In the genomic region with DNA sequence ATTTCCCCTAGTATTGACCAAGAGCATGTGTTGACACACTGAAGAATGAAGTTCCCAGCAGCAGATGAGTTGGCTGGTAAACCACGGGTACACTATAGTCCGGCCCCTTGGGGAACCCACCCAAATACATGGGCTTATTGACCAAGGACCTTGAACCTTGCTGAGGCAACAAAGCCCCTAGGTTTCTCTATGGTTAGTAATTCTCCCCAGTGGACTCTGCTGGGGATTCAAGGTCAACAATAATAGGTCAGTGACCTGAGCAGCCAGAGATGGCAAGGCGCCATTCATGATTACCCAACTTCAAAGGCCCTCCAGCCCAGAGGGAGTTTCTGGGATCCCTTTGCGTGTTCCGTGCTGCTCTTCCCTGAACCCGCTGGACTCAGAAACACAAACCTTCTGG, we compare ENCODE assay signal across 17 mouse cellular contexts.
DNase-seq lines count a peak whose midpoint lies in the region; ATAC-seq and TF ChIP-seq lines count a peak whose summit lies in the region.
"Had no signal": no experiment of that assay in that cellular context is flagged by ENCODE, and none has a peak within 500 bp of the region (broad histone marks: within the 10 kb centered on the region; RNA-seq: fewer than 3 reads in every experiment).

No protein-coding gene starts in this region.

- H3K9me3 ChIP-seq in liver, embryonic 16.5 days (replicated peaks; ENCODE audit: control insufficient read depth, low read length) = no peaks in the 10 kb centered on the region
- H3K9me3 ChIP-seq: heart, embryonic 13.5 days; midbrain, embryonic 15.5 days had no signal

- DNase-seq in kidney, adult 2 months = peak; percentile 84
- no peak for DNase-seq in kidney, postnatal 4 days
- peak; percentile 72 to 75 for DNase-seq in adrenal gland, postnatal 36 days
- peak; percentile 73 to 78 for DNase-seq in kidney, postnatal 25 days
- DNase-seq in thymus, postnatal 25 days = no peak
- no peak for DNase-seq in left cerebral cortex, postnatal 4 days
- DNase-seq: cerebellum, postnatal 25 days; gastrocnemius, postnatal 14 days; layer of hippocampus, adult 9-11 months; lung, adult 2 months; right cerebral cortex, postnatal 25 days had no signal

- no peak overlapping the region for H3K27ac ChIP-seq in kidney, adult 2 months (ENCODE audit: insufficient read depth, low read depth, low read length)
- peak overlapping the region; percentile 78 for H3K27ac ChIP-seq in liver, embryonic 16.5 days (ENCODE audit: low read length)
- H3K27ac ChIP-seq: heart, embryonic 13.5 days; macrophage; midbrain, embryonic 15.5 days had no signal

- no peak overlapping the region for H3K9ac ChIP-seq in liver, embryonic 16.5 days (ENCODE audit: low read depth, low read length)
- H3K9ac ChIP-seq: heart, embryonic 13.5 days; midbrain, embryonic 15.5 days had no signal

- no peaks in the 10 kb centered on the region for H3K27me3 ChIP-seq in kidney, adult 2 months (replicated peaks; ENCODE audit: control insufficient read depth, insufficient read depth, low read length)
- H3K27me3 ChIP-seq in liver, embryonic 16.5 days (ENCODE audit: control insufficient read depth, insufficient read depth, low read depth, low read length) = no peaks in the 10 kb centered on the region
- H3K27me3 ChIP-seq: heart, embryonic 13.5 days; midbrain, embryonic 15.5 days; Patski had no signal

- intact Hi-C loops in left cerebral cortex, postnatal 4 days (cut with DNase I) = no loop called here

- H3K4me3 ChIP-seq in kidney, adult 2 months (ENCODE audit: insufficient read depth, low read depth, low read length) = no peak overlapping the region
- no peak overlapping the region for H3K4me3 ChIP-seq in liver, embryonic 16.5 days (ENCODE audit: low read depth, low read length)
- H3K4me3 ChIP-seq: heart, embryonic 13.5 days; midbrain, embryonic 15.5 days had no signal

- TF ChIP-seq CTCF in kidney, adult 2 months (conservative IDR thresholded peaks at IDR 0.05; ENCODE audit: insufficient read depth, insufficient read length, low read depth, low read length) = no peak

- no peak for TF ChIP-seq POLR2A in kidney, adult 2 months (IDR thresholded peaks at IDR 0.05; ENCODE audit: low read depth, low read length)

- peaks cover 28% of the 10 kb centered on the region for H3K4me1 ChIP-seq in kidney, adult 2 months (ENCODE audit: control insufficient read depth, insufficient read depth, low read length)
- H3K4me1 ChIP-seq in liver, embryonic 16.5 days (ENCODE audit: control insufficient read depth, low read depth, low read length) = peaks cover 3% of the 10 kb centered on the region; the same call in 1 of the 2 replicates

- ATAC-seq in liver, embryonic 16.5 days (ENCODE audit: low read depth) = peak; percentile 91
- ATAC-seq in frontal cortex, adult (ENCODE audit: low TSS enrichment) = no peak
- ATAC-seq: midbrain, embryonic 15.5 days; Patski had no signal

- H3K36me3 ChIP-seq in kidney, adult 2 months (ENCODE audit: control insufficient read depth, insufficient read depth, low read length) = no peaks in the 10 kb centered on the region
- H3K36me3 ChIP-seq in liver, embryonic 16.5 days (ENCODE audit: control insufficient read depth, insufficient read depth) = no peaks in the 10 kb centered on the region
- H3K36me3 ChIP-seq: midbrain, embryonic 15.5 days had no signal

- no peak overlapping the region for H3K4me2 ChIP-seq in liver, embryonic 16.5 days (ENCODE audit: low read depth, low read length)
- H3K4me2 ChIP-seq: heart, embryonic 13.5 days; midbrain, embryonic 15.5 days had no signal

- WGBS in kidney, adult 2 months = 50% methylated on average over 6 of the region's 6 CpGs
- WGBS in liver, embryonic 16.5 days (ENCODE audit: insufficient replicate concordance) = 69% methylated on average over 6 of the region's 6 CpGs

Comparison
In these comparisons a context has a peak if more than half of its experiments do, and no peak if none do; other contexts are left out.
1. DNase-seq: peak in kidney, adult 2 months (single experiment), adrenal gland, postnatal 36 days (2 of 2) and kidney, postnatal 25 days (2 of 2); none in kidney, postnatal 4 days (0 of 2), thymus, postnatal 25 days (single experiment) and left cerebral cortex, postnatal 4 days (single experiment).